Mouse (Mus musculus) left cerebral cortex, adult 2 months (tissue): ENCODE measurements at regions not wholly inside any gene's neighbourhood (a gene's known extent, or its start where the extent isn't known, plus 50 kb on each side); places are given as distances from the start of the nearest gene placed in this dataset.

ENCODE experiments used
- DNase-seq, 2 experiments: peaks; one replicate each; pipeline ENCODE4 v3.0.0; 2021 to 2022; ENCODE audit warnings: low spot score in 2 of 2, mixed read lengths in 1 of 2; ENCODE audit errors: extremely low spot score in 1 of 2
- H3K27ac ChIP-seq: fragments of 200-600 bp; 2 replicates; pipeline ENCODE4 v1.8.1; 2022
- H3K4me3 ChIP-seq: fragments of 200-600 bp; 2 replicates; pipeline ENCODE4 v1.8.1; 2022
- CTCF ChIP-seq: fragments of 200-600 bp; IDR thresholded peaks from 2 replicates; pipeline ENCODE4 v1.8.1; 2022; ENCODE audit warnings: antibody characterized with exemption, mild to moderate bottlenecking, moderate library complexity
- intact Hi-C: fragments of 180-260 bp; cut with DNase I; formaldehyde crosslinking; loops from one replicate; pipeline ENCODE4 v1.15.1; 2025

DNA sequence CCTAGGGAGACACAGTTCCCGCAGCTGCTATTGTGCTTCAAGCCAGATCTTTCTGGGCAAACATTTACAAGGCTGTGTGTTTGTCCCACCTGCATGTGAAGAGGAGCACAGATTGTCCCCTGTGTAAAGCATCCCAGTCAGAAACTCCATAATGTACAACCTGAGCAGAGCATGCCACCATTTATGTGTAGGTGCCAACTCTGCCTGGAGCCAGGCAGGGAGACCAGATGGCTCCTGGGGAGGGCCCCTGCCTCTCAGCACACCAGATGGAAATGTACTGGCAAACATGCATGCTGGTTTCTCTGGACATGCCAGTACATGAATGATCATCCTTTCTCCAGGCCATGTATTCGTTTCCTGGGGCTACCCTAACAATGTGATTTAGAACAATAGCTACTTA lies 98.6 kb upstream of the Foxp3 start:
- H3K27ac ChIP-seq = no peak overlapping the region; the same call in 1 of the 2 replicates
- H3K4me3 ChIP-seq = no peak overlapping the region
- no peak for DNase-seq
- no peak for TF ChIP-seq CTCF
- intact Hi-C loops = loop anchor here (2.0 to 5.0 kb wide), 5 partner anchors 77 to 202 kb away; partner anchors contain the start of genes Foxp3 and Ppp1r3f

DNA sequence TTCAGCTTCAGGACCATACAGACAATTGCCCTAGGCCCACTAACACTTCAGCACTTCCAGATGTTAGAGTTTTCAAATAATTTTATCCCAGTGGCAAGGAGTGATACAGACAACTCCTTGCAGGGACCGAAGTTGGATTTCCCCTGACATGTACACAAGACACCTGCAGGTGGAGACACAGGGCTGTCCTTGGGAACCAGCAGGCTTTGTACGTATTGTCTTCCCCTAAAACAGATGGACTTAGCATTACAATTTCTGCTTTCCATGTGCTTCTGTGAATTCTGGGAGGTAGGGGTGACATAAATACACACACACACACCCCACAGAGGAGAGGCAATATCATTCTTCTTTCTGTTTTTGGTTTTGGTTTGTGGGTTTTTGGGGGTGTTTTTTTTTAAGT lies 98.2 kb upstream of the Usp27x start:
- no peak overlapping the region for H3K4me3 ChIP-seq
- no peak overlapping the region for H3K27ac ChIP-seq
- peak; percentile 67 for TF ChIP-seq CTCF
- intact Hi-C loops = loop anchor here (2.0 to 5.0 kb wide), 3 partner anchors 152 to 203 kb away; no protein-coding TSS in a partner anchor
- peak; percentile 31 to 45 for DNase-seq

DNA sequence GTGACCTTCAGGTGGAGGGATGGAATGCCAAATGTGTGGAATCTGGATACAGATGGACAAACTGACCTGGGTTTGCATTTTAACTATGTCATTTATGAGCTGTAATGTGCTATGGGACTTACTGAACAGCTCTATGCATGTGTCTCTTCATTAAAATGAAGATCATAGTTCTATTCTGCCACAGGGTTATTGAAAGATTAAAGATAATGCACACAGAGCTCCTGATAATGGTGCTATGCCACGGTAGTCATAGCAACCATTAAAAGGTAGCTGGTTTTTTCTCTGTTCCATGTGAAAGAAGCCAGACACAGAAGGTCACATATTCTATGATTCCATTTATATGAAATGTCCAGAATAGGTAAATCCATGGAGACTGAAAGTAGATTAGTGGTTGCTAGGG lies 94.2 kb upstream of the Usp27x start:
- DNase-seq = no peak
- Histone ChIP-seq H3K4me3 (no peak overlapping the region), H3K27ac (no peak overlapping the region)
- intact Hi-C loops = loop anchor here (2.0 to 5.0 kb wide), 3 partner anchors 47 to 208 kb away; no protein-coding TSS in a partner anchor
- TF ChIP-seq CTCF = no peak

DNA sequence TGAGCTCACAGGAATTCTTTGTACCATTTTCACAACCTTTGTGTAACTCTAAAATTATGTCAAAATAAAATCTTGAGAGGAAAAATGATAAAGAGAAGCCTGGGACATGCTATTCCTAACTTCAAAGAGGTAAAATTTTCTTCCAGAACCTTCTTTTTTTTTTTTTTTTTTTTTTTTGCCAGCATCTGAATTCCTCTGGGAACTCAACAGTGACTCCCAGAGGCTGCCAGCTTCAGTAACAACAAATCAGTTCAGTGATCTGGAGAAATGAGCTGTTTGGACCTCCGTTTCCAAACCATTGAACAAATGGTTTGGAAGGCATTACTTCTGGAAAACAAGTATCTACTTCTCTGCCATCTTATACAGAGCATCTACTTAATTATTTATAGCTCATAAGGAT lies 92.4 kb upstream of the Usp27x start:
- intact Hi-C loops = loop anchor here (2.0 kb wide), 1 partner anchor 45 kb away; no protein-coding TSS in a partner anchor
- peak; percentile 32 for TF ChIP-seq CTCF
- DNase-seq = no peak
- Histone ChIP-seq H3K4me3 (no peak overlapping the region), H3K27ac (no peak overlapping the region)

DNA sequence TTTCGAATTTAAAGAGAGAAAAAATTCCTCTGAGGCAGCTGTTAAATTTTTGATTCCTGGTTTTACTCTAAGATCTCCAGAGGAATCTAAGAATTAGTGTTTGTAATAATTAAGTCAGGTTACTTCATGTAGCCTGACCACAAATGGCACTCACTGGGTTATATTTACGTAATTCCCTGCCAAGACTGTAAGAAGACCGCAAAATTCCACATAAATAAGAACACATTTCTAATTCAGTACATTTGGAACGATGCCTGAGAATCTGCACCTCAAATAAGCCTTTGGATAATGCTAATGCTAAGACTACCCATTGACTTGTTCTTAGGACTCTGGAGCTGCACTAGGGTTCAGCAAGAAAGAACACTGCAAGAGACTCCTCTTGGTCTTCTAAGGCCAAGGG lies 81.2 kb upstream of the Usp27x start:
- no peak for DNase-seq
- intact Hi-C loops = no loop called here
- no peak for TF ChIP-seq CTCF
- no peak overlapping the region for H3K27ac ChIP-seq
- H3K4me3 ChIP-seq = no peak overlapping the region

DNA sequence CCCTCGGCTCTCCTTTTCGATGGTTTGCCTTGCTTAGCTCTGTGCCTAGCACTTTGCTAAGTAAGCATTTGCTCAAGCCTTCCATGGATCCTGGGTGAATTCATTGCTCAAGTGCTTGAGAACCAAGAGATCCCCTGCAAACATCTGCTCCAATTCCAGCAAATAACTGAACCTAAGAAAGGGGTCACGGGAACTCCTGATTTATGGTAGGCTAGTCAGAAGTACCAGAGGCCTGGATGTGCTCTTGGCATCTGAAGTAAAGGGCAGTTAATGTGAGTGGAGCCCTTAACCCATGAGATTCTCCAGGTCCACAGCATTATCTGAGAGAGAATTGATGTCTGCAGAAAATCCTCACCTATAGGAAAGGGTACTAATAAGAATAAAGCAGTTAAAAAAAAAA lies 69.4 kb upstream of the Usp27x start:
- DNase-seq = no peak
- Histone ChIP-seq H3K4me3 (no peak overlapping the region), H3K27ac (no peak overlapping the region)
- TF ChIP-seq CTCF = no peak
- intact Hi-C loops = no loop called here

DNA sequence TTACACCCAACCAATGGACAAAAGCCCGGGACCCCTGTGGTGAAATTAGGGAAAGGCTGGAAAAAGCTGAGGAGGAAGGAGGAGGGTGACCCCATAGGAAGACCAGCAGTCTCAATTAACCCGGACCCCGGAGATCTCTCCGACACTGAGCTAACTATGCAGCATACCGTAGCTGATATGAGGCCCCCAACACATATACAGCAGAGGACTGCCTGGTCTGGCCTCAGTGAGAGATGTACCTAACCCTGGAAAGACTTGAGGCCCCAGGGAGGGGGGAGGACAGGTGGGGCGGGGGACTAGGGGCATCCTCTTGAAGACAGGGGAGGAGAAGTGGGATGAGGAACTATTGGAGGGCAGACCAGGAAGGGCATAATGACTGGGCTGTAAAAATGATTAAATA lies 69.0 kb upstream of the Usp27x start:
- no peak for TF ChIP-seq CTCF
- Histone ChIP-seq H3K27ac (no peak overlapping the region), H3K4me3 (no peak overlapping the region)
- intact Hi-C loops = no loop called here
- no peak for DNase-seq

DNA sequence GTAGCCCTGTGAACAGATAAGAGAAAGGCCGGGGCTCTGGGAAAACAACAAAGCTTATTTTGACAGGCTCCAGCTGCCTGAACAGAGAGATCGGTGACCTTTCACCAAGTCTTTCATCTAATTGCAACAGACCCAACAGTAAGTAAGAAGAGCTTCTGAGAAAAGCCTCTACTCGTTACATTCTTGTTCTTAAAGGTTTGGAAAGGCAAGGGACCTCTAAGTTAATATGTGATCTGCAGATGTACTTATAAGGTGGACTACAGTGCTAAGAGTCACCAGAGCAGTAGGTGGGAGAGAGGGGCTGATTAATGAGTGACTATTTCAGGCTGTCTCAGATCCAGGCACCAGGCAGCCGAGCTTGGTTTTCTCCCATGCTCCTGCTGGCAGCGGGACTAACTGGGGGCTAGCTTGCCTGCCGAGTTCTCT lies 68.4 kb upstream of the Usp27x start:
- Histone ChIP-seq H3K27ac (no peak overlapping the region), H3K4me3 (no peak overlapping the region)
- DNase-seq = no peak
- TF ChIP-seq CTCF = no peak
- intact Hi-C loops = no loop called here

DNA sequence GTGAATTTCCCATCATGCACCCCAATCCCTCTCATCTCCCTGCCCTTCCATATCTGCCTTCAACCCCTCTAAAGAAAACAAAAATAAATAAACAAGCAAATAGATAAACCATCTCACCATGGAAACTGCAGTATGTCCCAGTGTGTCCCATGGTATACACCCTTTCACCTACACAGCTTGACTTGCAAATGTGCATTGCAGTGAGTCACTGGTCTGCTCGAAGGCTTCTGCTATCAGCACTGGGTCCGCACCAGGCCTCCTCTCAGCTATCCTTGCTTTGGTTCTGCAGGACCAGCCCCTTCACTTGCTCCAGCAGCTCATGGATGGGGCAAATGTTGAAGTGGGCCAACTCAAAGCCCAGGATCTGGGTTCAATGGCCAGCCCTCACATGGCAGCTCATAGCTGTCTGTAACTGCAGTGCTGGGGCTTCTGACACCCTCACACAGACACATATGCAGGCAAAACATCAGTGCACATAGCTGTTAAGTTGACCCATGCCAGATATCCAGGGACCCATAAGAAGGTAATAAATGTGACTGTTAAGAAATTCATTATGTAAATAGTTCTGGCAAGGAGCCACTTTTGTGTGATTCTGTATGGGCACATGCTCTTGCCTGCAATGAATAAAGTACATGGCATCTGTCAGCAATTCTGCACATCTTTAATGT lies 59.9 kb upstream of the Usp27x start:
- TF ChIP-seq CTCF = no peak
- intact Hi-C loops = no loop called here
- DNase-seq = no peak
- Histone ChIP-seq H3K4me3 (no peak overlapping the region), H3K27ac (no peak overlapping the region)

DNA sequence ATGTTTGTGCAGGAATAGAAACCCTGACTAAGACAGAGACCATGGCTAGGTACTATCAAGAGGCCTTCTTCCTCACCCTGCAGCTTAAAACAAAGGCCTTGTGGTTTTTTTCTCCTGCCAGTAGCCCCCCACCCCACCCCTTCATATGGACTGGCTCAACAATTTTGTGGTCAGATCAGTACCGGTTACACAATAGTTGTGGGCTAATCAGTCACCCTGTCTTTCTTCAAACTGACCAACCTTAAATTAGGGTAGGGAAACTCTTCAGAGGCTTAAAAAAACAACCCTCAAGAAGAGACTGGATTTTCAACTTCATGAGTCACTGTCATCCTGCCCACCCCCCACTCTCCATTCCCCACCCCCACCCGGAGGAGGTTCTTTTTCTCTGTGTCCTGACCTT lies 58.6 kb upstream of the Usp27x start:
- Histone ChIP-seq H3K4me3 (no peak overlapping the region), H3K27ac (no peak overlapping the region)
- DNase-seq = no peak
- TF ChIP-seq CTCF = no peak
- intact Hi-C loops = no loop called here

DNA sequence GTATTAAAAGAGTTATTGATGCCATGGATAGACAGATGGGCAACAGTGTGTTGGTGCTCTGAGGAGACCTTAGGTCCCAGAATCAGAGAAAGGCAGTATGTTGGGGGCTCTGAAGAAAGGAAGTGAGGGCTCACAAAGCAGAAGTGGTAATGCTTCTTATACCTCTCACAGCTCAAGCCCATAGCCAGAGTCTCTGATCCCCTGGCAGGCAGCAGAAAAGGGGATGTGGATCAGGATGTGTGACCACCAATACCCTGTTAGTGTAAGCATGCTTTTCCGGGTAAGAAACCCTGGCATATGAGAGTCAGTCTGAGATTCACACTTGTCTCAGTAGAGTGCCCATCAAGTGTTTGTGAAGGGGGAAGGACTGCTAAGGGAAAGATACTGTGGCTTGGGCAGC lies 54.8 kb upstream of the Usp27x start:
- Histone ChIP-seq H3K4me3 (no peak overlapping the region), H3K27ac (no peak overlapping the region)
- TF ChIP-seq CTCF = no peak
- DNase-seq = no peak
- intact Hi-C loops = no loop called here

DNA sequence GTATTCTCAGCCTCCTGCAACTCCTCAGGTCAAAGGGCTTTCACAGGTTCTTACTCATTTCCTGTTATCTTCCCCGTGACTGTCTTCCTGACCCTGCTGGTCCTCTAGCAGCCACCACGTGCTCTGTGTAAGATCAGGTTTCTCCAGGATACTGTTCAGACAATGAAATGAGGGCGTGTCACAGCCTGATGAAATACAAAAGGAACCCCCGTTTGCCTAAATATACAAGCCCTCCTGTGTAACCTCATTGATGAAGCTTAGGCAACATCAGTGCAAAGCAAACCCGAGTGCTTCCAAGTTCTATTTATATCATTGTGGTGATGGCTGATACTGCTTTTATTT lies 53.9 kb upstream of the Usp27x start:
- TF ChIP-seq CTCF = no peak
- intact Hi-C loops = no loop called here
- H3K4me3 ChIP-seq = no peak overlapping the region
- no peak for DNase-seq
- H3K27ac ChIP-seq = no peak overlapping the region

DNA sequence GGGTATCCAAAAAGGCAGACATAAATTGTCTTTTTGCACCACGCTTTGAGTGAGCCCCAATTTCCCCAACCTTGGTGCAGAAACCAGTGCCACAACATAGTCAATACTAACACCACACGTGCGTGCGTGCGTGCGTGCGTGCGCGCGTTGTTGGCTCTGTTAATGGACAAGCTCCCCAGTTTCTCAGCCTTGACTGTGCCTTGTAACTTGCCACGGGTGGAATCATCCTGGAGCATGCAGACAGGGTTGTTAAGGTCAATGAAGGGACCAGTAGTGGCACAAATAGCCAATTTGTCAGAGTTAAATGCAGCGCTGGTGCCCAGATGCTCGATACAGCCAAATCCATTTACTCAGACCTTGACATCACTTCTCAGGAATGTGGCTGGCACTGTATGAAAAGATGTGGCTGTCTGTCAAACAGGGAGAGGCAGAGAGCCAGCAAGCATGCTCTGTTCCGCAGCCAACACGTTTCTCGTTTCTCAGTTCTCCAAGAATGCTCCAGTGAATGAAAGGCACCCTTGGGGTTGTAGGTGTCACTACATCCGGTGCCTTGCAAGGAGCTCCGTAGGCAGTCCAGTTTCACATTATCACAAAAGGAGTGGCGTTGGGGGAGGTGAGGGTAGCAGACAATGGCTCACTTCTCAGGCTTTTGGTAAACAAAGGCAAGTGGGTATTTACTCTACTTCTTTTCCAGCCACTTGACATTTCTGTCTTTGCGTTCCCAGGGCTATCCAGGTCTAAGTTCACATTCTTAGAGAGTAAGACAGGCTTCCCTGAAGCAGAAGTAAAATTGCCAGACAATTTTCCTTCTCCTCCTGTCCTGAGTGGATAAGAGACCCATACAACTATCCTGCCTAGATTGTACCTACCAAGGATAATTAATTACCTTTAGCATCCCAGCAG lies 53.2 kb upstream of the Usp27x start:
- peak in 1 of 2 experiments; percentile 18 for DNase-seq
- no peak; the same call in 1 of the 2 replicates for TF ChIP-seq CTCF
- no peak overlapping the region for H3K4me3 ChIP-seq
- H3K27ac ChIP-seq = no peak overlapping the region
- intact Hi-C loops = no loop called here
